Mouse (Mus musculus) myocyte (in vitro differentiated cells): Measurements from ENCODE around the gene Prkcb. TPM values are rescaled to one million over a fixed set of nuclear protein-coding genes. Genes with fewer than 3 reads are reported as not detected.

Experiments used
- H3K27me3 ChIP-seq: one replicate; pipeline ENCODE4 v1.6.1; 2011; ENCODE audit not compliant: control insufficient read depth, insufficient read depth, insufficient read length
- H3K36me3 ChIP-seq: one replicate; pipeline ENCODE4 v1.6.1; 2011; ENCODE audit not compliant: control insufficient read depth, insufficient read depth
- H3K4me2 ChIP-seq: one replicate; pipeline ENCODE4 v1.6.1; 2011; ENCODE audit warnings: low read depth, control low read depth
- H3K4me3 ChIP-seq: one replicate; pipeline ENCODE4 v1.5.1; 2011; ENCODE audit warnings: mild to moderate bottlenecking, control low read depth, moderate library complexity
- H3K79me2 ChIP-seq: one replicate; pipeline ENCODE4 v1.6.1; 2011; ENCODE audit not compliant: control insufficient read depth, insufficient read depth
- H3ac ChIP-seq: one replicate; pipeline ENCODE4 v1.6.1; 2011; ENCODE audit not compliant: control insufficient read depth, insufficient read length
- CEBPB ChIP-seq: IDR thresholded peaks from 2 replicates; pipeline ENCODE4 v1.6.1; 2011; ENCODE audit warnings: mild to moderate bottlenecking, moderate library complexity; ENCODE audit not compliant: poor library complexity, insufficient read depth, severe bottlenecking
- E2F4 ChIP-seq: IDR thresholded peaks from one replicate; pipeline ENCODE4 v1.6.1; 2011; ENCODE audit warnings: mild to moderate bottlenecking, control low read depth, moderate library complexity; ENCODE audit not compliant: insufficient read depth
- MAX ChIP-seq: IDR thresholded peaks from one replicate; pipeline ENCODE4 v1.6.1; 2011; ENCODE audit warnings: low read depth, mild to moderate bottlenecking, control low read depth
- MYOD1 ChIP-seq, 3 experiments: IDR thresholded peaks; one replicate each; pipeline ENCODE4 v1.6.1; 2011; ENCODE audit warnings: control low read depth in 2 of 3, low read depth in 2 of 3, mild to moderate bottlenecking in 2 of 3, moderate library complexity in 1 of 3; ENCODE audit not compliant: insufficient read length in 2 of 3, control insufficient read depth in 1 of 3
- MYOG ChIP-seq, 3 experiments: IDR thresholded peaks; one replicate each; pipeline ENCODE4 v1.6.1; 2011; ENCODE audit warnings: control low read depth in 2 of 3, low read depth in 2 of 3, mild to moderate bottlenecking in 2 of 3; ENCODE audit not compliant: insufficient read length in 2 of 3, control insufficient read depth in 1 of 3, insufficient read depth in 1 of 3
- POLR2A ChIP-seq: IDR thresholded peaks from one replicate; pipeline ENCODE4 v1.6.1; 2011; ENCODE audit warnings: low read depth, mild to moderate bottlenecking, control low read depth, moderate library complexity; ENCODE audit not compliant: insufficient read length
- POLR2AphosphoS2 ChIP-seq: IDR thresholded peaks from one replicate; pipeline ENCODE4 v1.6.1; 2011; ENCODE audit warnings: low read depth, control low read depth; ENCODE audit not compliant: insufficient read length
- REST ChIP-seq: IDR thresholded peaks from one replicate; pipeline ENCODE4 v1.6.1; 2011; ENCODE audit warnings: mild to moderate bottlenecking, control low read depth, moderate library complexity; ENCODE audit not compliant: insufficient read depth, insufficient read length
- SRF ChIP-seq: IDR thresholded peaks from one replicate; pipeline ENCODE4 v1.6.1; 2011; ENCODE audit warnings: low read depth; ENCODE audit not compliant: control insufficient read depth, insufficient read length
- TCF12 ChIP-seq: IDR thresholded peaks from one replicate; pipeline ENCODE4 v1.6.1; 2011; ENCODE audit warnings: mild to moderate bottlenecking, control low read depth; ENCODE audit not compliant: poor library complexity, insufficient read depth, severe bottlenecking
- TCF3 ChIP-seq: IDR thresholded peaks from one replicate; pipeline ENCODE4 v1.6.1; 2011; ENCODE audit warnings: low read depth, control low read depth; ENCODE audit not compliant: insufficient read length
- USF1 ChIP-seq: IDR thresholded peaks from one replicate; pipeline ENCODE4 v1.6.1; 2011; ENCODE audit warnings: low read depth, mild to moderate bottlenecking, control low read depth, moderate library complexity
- polyA plus RNA-seq: library from polyadenylated mRNA; unstranded; fragments of >200 nt; fragmentation: generic; extraction: Trizol; gene quantifications from one replicate; pipeline ENCODE4 v1.2.1, GENCODE M21; 2012; ENCODE audit warnings: missing spikeins

The Prkcb gene
- polyA plus RNA-seq, 1 experiment, result 2.2 TPM

DNA sequence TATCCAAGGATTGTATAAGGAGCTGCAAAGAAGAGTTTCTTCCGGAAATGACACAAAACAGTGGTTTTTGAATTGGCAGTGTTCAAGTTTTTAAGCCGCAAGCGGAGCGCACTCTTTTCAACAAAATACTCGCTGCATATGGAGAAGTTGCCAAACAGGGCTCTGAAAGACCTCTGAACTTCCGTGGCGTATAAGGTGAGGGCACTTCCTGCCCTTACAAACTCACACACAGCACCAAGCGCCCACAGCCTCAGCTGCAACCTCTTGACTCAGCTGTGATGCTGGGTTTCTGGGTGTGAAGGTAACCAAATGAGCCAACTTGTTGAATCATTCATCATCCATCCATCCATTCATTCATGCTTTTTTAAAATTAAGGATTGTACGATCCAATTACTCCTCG is 125.6 kb downstream of the Prkcb start:
- no peak overlapping the region for H3K4me3 ChIP-seq
- no peaks in the 10 kb centered on the region for H3K27me3 ChIP-seq
- no peak overlapping the region for H3K4me2 ChIP-seq
- TF ChIP-seq E2F4, result no peak
- no peak for TF ChIP-seq MYOG (IDR thresholded peaks at IDR 0.05; ENCODE audit: control insufficient read depth in 1 of 3, insufficient read depth in 1 of 3, insufficient read length in 2 of 3, low read depth in 2 of 3)
- no peak for TF ChIP-seq POLR2A
- TF ChIP-seq MAX, result no peak
- no peak for TF ChIP-seq MYOD1 (IDR thresholded peaks at IDR 0.05; ENCODE audit: control insufficient read depth in 1 of 3, insufficient read length in 2 of 3, low read depth in 2 of 3)
- TF ChIP-seq CEBPB, result no peak
- TF ChIP-seq POLR2AphosphoS2, result no peak
- no peak for TF ChIP-seq USF1
- no peak for TF ChIP-seq SRF
- no peak for TF ChIP-seq TCF12
- no peaks in the 10 kb centered on the region for H3K36me3 ChIP-seq
- H3K79me2 ChIP-seq, result no peaks in the 10 kb centered on the region
- H3ac ChIP-seq, result no peak overlapping the region

DNA sequence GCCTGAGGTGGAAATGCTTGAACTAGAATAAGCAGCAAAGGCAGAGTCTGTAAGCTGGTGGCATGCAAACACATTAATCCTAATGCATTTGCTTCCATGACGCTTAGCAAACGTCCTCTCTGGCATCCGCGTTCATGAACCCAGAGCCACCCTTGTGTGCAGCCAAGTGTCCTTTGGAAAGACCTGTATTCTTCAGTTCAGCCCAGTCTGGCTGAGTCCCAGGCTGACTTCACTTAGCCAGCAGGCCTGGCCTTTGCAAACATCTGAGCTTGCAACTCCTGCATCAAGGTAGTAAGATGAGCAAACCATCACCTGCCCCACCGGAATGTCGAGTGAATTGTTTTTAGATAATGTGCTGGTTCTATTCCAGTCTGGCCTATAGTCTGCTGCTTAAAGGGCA is 126.1 kb downstream of the Prkcb start:
- H3K4me3 ChIP-seq, result no peak overlapping the region
- H3ac ChIP-seq, result no peak overlapping the region
- TF ChIP-seq SRF (no peak), TCF3 (no peak), MYOG (IDR thresholded peaks at IDR 0.05; ENCODE audit: control insufficient read depth in 1 of 3, insufficient read depth in 1 of 3, insufficient read length in 2 of 3, low read depth in 2 of 3) (no peak), USF1 (no peak), MAX (no peak), E2F4 (no peak)
- no peaks in the 10 kb centered on the region for H3K79me2 ChIP-seq
- H3K36me3 ChIP-seq, result no peaks in the 10 kb centered on the region
- no peak overlapping the region for H3K4me2 ChIP-seq
- no peaks in the 10 kb centered on the region for H3K27me3 ChIP-seq

DNA sequence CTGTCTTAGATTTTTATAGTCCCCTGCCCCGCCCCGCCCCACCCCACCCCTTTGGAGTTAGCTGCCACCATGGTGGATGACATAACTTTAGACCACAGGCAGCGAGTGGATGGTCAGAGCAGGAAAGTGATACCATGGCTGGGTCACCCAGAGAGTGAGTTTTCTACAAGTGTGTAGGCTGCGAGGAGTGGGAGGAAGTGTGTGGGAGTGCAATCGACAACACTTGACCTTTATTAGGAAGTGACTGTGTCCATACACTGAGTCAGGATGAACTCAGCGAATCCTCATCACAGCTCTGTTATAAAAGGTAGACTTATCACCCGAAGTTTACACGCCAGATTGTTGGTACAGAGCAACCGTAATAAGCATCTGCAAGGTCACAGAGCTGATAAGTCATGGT is 126.8 kb downstream of the Prkcb start:
- no peaks in the 10 kb centered on the region for H3K36me3 ChIP-seq
- no peaks in the 10 kb centered on the region for H3K79me2 ChIP-seq
- TF ChIP-seq POLR2A, result no peak
- TF ChIP-seq MAX, result no peak
- no peak for TF ChIP-seq CEBPB
- no peak for TF ChIP-seq TCF3
- no peak for TF ChIP-seq TCF12
- no peak for TF ChIP-seq SRF
- no peak for TF ChIP-seq REST
- TF ChIP-seq MYOG (IDR thresholded peaks at IDR 0.05; ENCODE audit: control insufficient read depth in 1 of 3, insufficient read depth in 1 of 3, insufficient read length in 2 of 3, low read depth in 2 of 3), result no peak
- TF ChIP-seq POLR2AphosphoS2, result no peak
- no peak for TF ChIP-seq MYOD1 (IDR thresholded peaks at IDR 0.05; ENCODE audit: control insufficient read depth in 1 of 3, insufficient read length in 2 of 3, low read depth in 2 of 3)
- no peak for TF ChIP-seq USF1
- TF ChIP-seq E2F4, result no peak
- peak overlapping the region; percentile 55 for H3K4me2 ChIP-seq
- H3K27me3 ChIP-seq, result no peaks in the 10 kb centered on the region
- H3ac ChIP-seq, result no peak overlapping the region
- no peak overlapping the region for H3K4me3 ChIP-seq

- H3K79me2 ChIP-seq, result no peaks in the 10 kb centered on the region
- H3K4me2 ChIP-seq, result peak overlapping the region; percentile 55
- H3K27me3 ChIP-seq, result no peaks in the 10 kb centered on the region
- H3K4me3 ChIP-seq, result no peak overlapping the region
- H3ac ChIP-seq, result no peak overlapping the region
- TF ChIP-seq MYOD1 (IDR thresholded peaks at IDR 0.05; ENCODE audit: control insufficient read depth in 1 of 3, insufficient read length in 2 of 3, low read depth in 2 of 3) (peak in 1 of 3 experiments; percentile 24), USF1 (no peak), POLR2AphosphoS2 (no peak)
- no peaks in the 10 kb centered on the region for H3K36me3 ChIP-seq
Measured at GRCm38 (mm10) chr7:122415904-122416303, 127.4 kb downstream of the Prkcb start.

DNA sequence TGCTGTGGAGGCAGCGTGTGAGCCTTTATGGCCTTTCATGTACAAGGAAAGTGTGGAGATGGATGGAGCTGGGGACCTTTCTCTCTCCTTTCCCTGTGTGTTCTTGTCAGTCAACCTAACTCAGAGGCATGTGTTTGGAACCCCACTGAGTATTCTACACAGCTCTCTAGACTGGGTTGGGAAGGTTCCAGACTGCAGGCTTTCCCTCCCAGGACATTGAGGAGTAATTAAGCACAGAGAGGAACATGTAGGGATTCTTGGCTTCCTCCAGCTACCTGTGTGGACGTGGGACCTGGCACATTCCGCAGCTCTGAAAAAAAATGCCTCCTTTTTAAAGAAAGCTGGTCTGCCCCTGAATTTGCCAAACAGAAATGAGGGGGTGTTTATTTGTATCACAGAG is 130.0 kb downstream of the Prkcb start:
- no peak overlapping the region for H3K4me2 ChIP-seq
- no peaks in the 10 kb centered on the region for H3K79me2 ChIP-seq
- H3ac ChIP-seq, result no peak overlapping the region
- no peaks in the 10 kb centered on the region for H3K36me3 ChIP-seq
- H3K4me3 ChIP-seq, result no peak overlapping the region
- TF ChIP-seq CEBPB (no peak), REST (no peak), MYOD1 (IDR thresholded peaks at IDR 0.05; ENCODE audit: control insufficient read depth in 1 of 3, insufficient read length in 2 of 3, low read depth in 2 of 3) (no peak), TCF3 (no peak), MAX (no peak), MYOG (IDR thresholded peaks at IDR 0.05; ENCODE audit: control insufficient read depth in 1 of 3, insufficient read depth in 1 of 3, insufficient read length in 2 of 3, low read depth in 2 of 3) (no peak), POLR2A (no peak), SRF (no peak), TCF12 (no peak), E2F4 (no peak), POLR2AphosphoS2 (no peak), USF1 (no peak)
- no peaks in the 10 kb centered on the region for H3K27me3 ChIP-seq
